Mouse (Mus musculus) ovary, postnatal 36 days (tissue): ENCODE measurements at regions not wholly inside any gene's neighbourhood (a gene's known extent, or its start where the extent isn't known, plus 50 kb on each side); places are given as distances from the start of the nearest gene placed in this dataset.

Experiments
- DNase-seq: peaks from one replicate; pipeline ENCODE4 v3.0.0; 2022; ENCODE audit warnings: low spot score, mixed read lengths

DNA sequence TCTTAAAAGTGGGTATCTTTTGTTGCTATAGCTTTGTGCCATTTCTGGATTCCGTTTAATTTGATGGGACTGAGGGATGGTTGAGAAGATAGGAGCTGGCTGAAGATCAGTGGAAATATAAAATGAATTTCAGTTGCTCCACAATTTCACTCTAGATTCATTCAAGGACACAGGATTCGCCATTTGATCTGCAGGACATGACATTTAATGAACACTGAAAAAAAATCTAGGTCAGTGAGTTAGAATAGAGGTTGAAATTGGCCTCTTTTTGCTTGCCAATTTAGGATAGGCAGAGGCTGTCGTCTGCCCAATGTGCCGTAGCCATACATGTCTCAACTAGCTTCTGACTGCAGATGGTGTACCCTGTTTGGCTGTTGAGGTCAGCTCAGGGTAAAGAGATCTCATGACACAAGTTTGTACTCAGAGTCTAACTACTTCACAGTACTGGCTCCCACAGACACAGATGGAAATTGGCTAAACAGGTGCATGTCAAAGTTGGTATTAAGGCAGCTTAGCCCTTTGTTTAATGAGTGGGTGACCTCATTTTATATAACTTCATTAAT is 449.5 kb upstream of the Tle4 start:
- DNase-seq: no peak

DNA sequence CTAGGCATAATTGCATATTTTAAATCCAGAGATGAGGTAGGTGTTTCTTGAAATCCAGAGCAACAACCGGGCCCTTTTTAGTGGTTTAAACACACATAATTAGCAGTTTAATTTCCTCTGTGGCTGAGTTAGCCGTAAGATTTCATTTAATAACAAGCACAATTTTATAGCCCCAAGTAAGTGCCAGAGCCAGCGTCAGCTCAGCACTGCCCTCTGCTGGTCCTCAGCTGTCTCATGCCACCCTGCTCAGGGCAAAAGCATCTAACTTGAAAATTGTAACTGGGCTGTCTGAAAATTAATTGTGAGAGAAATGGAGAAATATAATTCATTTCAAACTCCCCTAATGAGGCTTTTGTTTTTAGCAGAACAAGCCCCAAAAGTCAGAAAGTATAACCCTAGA is 437.7 kb upstream of the Tle4 start:
- DNase-seq: peak; percentile 59

DNA sequence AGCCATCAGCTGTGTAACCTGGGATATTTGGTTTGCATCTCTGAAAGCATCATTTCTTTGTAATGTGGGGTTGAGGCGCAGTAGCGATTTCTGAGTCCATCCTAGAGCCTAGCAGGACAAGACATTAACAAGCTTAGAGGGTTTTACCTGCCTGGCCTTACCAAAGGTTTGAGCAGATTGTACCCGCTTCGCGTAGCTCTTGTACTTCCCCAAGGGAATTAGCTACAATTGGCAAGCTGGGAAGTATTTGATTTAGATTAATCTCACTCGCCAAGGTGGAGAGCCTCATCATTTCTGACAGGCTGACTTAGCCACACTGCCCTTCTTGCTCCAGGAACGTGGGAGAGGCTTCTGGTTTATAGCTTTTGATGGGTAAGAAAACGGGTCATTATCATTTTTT is 436.1 kb upstream of the Tle4 start:
- no peak for DNase-seq

DNA sequence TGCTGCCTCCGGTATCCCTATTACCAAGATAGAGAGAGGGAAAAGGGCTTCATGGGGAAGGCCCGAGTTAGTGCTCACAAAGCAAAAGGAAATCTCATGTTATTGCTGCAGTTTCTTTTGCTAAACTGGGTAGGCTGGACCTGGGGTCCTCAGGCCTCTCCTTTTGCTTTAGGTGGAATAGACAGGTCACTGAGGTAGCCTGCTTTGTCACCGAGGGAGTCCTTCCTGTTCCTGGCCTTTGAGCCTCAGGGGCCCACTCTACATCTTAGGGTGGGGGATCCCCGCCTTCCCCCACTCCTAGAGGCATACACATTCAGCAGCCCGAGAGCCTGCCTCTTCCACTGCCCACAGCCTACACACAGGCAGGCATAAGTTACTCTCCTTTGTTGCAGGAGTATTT is 435.5 kb upstream of the Tle4 start:
- DNase-seq: no peak

DNA sequence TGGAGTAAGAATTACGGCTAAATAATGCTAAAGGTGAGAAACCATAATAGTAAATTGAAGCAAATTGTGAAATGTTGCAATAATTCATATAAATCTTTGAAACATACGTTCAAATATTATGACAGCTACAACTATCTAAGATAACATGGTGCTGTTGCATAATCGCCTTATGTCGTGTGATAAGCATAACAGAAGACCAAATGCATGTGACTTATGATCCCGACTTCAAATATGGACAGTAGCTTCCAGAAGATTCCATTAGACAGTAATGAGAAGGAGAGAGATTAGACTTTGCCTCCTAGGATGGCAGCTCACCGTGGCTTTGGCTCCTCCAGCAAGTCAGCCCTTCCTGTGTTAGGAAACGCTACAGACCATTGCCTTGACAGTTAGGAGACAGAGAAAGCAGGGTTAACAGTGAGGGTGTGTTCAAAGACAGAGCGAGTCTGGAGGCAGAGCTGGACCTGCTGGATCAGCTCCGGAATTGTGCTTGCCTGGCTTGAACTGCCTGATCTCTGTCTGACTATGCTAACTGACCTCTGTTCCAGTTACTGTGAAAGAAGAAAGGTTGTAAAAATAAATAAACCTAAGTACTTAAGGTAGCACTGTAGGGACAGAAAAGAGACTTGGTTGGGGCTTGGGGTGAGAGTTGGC is 434.6 kb upstream of the Tle4 start:
- DNase-seq: no peak

DNA sequence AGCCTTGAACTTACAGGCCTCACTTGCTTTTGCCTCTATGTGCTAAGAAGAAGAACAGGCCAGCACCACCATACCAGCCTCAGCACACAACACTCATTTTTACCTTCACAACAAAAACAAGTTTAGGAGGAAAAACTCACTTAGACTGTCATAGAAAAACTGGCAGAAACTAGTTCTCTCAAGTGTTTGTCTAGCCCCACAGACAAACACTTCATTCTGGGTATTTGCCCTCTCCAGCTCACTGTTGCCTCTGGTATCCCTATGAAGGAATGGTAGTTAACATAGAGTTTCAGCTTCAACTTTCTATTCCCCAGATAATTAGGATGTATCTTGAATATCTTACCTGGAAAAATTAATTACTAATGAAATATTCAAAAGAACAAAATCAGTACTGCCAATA is 433.6 kb upstream of the Tle4 start:
- no peak for DNase-seq

DNA sequence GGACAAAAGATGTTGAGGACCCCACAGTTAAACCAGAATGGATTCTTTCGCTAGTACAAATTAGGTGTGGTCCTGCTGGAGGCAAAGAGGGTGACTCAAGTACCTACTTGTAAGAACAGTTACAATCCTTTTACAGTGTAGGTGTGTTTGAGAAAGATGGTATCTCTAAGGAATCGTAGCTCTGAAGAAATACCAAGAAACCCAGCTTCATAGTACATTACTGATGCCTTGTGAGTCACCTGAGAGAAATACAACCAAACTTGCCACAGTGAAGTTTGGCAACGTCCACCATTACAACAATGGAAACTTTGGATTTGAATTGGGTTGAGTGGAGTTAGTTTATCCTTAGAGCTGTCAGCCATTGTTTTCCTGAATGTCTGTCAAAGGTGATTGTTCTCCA is 405.7 kb upstream of the Tle4 start:
- no peak for DNase-seq

DNA sequence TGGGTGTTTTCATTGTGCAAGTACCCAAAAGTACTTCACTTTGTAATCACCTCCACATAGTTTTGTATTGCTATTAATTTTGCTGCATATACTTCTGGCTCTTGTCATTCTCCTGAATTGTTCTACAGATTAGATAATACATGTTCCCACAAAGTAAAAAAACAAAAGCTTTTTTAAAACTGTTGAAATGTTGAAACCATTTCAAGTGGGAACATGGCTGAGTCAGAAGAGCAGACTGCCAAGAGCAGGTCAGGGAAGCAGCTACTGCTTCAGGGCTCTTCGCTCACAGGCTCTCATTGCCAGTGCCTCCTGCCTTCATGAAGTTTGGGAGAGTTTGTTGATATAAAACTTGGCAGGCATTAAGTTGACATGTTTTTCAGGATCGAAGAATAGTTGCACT is 395.5 kb upstream of the Tle4 start:
- DNase-seq: no peak

DNA sequence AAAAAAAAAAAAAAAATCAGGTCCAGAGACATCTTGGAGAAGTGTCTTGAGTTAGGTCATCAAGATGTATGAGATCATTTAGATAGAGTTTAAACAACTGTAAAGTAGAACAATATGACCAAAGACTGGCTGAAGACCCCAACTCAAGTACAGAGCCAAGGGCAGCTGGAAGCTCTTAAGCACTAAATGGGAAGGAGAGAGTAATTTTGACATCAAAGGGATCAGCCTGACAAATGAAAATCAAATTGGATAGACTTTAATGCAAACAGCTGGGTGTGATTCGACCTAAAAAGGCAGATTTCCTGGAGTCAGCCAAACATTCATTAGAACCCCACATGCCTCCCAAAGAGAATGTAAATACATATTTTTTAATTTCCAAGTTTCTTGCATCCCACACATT is 372.3 kb upstream of the Tle4 start:
- no peak for DNase-seq

DNA sequence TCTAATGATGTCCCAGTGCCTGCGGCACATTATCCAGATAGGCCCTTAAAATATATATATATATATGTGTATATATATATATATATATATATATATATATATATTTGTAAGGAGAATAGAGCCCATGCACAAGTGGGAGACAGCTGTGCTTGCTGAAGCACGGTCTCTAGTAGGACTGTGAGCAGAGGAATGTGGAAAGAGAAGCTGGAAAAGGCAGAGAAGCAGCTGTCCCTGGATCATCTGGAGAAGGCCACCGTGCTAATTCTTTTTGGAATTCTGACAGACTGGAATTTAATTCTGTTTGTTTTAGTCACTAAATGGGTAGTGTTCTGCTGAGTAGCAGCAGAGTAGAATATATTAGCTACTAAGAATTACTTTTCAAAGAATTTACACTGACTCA is 370.4 kb upstream of the Tle4 start:
- no peak for DNase-seq

DNA sequence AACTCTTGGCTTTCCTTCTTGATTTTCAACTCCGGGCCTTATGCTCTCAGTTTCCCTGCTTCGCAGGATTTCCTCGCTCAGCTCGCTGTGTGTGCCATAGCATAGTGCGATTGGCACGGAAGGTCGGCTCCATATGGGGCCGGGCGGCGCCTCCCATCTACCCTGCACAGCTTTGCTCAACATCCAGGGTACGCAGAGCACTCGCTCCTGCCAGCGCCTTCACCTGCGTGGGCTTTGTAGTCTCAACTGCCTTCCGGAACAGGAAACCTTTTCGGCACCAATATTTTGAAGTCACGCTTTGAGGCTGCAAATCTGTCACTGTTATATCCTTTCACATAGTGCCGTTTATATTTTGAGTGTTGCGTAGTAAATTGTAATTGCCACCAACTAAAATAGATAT is 359.9 kb upstream of the Tle4 start:
- DNase-seq: no peak

DNA sequence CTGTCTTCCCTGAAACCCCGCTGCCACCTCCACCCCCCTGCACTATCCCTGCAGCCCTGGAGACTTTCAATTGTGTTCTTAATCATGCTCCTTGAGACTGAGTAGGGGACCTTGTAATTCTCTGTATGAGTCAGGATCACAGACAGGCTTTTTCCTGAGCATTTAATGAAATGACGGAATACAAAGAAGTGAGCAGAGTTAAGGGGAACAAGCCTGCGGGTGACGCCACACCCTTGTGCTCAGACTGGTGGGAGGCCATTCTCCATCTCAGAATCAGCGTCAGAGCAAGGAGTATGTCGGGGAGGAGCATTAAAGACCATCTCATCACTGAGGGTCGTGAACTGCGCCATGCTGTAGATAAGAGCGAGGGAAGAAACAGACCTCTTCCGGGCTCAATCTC is 359.3 kb upstream of the Tle4 start:
- DNase-seq: no peak

DNA sequence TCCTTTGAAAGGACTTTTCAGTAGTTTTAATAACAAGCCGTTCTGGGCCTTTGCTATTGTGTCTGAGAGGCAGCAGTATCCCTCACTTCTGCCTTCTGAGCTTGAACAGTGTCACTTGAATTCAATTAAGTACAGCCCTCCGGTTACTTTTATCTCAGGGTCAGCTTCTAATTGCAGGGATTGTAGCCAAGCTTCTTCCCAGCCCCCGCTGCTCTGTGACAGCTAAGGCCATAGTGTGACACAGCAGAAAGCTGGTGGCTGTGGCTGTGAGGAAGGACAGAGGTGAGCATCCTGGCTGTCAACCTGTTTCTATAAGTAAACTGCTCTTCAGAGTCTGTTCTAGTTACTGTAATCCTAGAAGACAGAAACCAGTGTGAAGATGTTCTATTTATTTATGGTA is 358.5 kb upstream of the Tle4 start:
- no peak for DNase-seq

DNA sequence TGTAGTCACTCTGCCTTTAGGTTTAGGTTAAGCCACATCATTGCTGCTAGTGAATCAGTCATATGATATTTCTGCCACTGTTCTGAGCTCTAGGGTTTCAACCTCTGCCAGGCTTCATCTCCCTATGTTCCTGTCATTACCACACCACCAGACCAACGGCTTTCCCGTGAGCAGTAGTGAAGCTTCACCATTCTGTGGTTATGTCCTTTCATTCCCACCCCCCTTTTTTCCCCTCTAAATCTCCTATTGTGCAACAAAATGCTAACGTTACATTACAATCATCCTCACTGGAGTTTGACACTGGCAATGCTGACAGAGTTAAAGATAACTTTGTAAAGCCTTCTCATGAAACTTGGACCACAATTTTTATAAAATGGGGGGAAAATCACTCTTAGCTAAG is 358.1 kb upstream of the Tle4 start:
- DNase-seq: no peak

DNA sequence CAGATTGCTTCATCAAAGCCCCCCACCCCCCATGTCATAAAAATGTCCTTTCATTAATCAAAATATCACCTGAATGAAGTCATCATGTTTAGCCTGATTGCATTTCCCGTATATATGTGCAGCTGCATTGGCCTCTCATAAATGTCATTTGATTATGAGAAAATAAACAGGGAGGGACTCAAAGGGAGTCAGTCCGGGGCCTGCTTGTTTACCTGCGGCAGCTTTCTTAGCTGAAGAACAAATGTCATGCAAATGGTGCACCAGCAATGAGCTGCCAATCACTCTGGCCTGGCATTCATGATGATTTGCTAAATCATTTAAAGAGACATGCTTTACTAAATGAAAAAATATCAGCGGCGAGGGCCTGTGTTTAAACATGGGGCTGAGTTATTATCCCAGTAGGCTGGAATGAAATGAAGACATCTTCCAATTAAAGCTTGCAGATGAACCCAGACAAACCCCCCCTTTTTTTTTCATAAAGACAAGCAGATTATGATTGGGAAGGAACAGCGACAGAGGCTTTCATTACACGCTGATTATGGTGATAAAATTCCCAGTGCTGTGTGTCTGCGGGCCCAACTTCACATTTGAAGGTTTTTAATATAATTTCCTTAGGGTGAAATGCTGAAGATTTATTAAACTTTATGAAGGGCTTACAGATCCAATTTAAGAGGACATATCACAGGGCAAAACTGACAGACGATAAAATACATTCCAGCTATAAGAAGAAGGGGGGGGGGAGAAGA is 342.5 kb upstream of the Tle4 start:
- no peak for DNase-seq

DNA sequence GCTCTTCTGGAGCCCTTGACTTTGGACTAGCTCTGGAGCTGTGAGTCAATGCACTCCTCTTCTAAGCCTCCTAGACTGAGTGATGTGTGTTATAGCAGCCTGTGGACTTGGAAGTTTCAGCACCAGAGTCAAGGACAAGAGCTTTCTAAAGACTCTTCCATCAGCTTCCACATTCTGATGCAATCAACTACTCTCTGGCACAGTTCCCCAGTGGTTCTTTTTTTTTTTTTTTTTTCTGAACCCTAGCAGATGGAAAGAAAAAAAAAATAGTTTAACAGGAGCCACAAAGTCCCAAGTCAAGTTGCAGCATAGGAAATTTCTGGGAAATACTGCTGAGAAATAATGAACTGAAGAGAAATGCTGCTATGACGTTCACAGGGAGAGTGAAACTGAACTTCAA is 324.4 kb upstream of the Tle4 start:
- DNase-seq: no peak

DNA sequence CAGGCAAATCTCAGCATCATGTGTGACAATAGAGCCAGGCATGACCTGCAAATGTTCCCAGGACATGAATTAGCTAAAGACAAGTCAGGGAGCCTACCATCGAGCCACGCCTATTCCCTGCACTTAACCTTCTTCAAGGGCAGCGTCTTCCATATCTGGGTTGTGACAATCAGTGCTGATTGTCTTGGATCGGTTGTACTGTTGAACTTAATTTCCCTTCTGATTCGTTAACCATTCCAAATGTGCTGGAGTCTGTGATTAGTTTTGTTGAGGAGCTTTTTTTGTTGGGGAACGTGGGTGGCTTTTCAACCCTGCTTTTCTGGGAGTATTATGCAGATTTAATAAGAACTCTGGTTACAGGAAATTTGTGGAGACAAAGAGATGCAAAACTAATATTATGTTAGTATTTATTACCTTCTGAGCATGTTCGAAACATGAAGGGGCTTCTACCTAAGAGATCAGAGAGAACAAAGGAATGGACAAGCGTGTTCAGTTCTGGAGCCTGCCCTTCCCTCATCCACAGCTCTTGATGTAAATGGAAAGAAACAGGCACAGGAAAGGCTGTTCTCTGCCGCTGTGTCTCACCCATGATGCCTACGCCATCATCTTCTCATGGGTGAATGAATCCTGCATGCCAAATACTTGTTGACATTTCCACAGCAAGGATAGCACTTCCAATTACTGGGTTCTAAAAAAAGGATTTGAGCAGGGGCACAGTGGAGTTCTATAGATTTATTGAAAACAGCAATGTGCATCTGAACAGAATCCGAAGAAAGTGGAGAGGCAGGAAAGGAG is 313.4 kb upstream of the Tle4 start:
- no peak for DNase-seq

DNA sequence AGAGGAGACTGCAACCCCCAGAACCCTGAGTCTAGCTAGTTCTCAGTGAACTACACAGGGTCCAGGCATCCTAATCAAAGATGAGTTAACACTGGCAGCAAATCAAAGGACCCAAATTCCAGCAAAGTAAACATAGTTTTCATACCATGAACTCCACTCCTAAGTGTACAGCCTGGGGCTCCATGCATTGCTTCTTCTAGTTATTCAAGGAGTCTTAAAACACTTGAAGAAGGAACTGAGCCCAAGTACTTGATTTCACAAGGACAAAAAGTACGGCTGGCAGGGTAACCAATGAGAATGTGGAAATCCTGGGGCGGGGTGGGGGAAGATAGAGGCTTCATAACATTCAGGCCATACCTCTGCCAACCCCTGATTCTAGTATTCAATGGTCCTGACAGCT is 297.0 kb upstream of the Tle4 start:
- no peak for DNase-seq

DNA sequence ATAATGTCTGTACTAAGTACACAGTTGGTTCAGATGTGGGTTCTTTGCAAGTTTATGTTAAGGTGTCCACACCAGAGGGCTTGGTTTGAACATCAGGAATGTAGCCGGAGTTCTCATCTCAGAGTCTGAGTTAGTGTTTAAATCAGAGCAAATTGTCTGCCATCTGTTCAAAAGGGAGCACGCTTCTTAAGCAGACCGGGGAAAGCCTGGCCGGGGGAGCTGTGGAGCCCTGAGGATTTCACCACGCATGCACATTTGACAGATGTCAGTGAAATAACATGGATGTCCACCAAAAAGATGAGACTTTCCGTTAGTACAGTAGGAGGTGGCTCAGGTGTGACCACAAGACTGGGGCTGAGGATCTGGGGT is 294.5 kb upstream of the Tle4 start:
- DNase-seq: no peak

DNA sequence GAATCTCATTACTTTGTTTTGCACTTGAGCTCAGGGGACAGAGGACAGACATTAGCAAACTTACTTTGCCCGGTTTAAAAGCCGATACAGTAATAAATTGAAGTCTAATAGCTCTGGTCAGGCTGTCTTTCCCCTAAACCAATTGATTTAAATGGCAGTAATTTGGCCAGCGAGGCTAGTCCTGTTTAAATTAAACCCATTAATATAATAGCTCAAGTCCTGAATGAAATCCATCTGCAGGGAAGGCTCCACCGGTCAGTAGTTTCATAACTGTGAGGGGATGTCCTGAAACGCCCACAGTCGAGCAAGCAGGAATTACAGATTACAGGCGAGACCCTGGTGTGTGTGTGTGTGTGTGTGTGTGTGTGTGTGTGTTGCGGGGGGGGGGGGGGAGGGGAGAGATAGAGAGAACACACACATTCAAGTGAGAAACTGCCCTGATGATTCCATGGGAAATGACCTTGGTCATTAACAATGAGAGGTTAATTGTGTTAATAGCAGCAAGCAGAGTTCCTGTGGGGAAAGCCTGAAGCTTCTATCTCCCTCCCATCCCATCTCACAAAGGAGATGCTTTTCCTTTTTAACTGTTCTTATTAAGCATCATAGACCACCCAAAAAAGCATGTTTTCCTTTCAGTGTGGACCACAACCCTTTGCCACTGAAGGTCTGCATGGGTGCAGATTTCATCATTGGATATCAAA is 294.0 kb upstream of the Tle4 start:
- DNase-seq: no peak

DNA sequence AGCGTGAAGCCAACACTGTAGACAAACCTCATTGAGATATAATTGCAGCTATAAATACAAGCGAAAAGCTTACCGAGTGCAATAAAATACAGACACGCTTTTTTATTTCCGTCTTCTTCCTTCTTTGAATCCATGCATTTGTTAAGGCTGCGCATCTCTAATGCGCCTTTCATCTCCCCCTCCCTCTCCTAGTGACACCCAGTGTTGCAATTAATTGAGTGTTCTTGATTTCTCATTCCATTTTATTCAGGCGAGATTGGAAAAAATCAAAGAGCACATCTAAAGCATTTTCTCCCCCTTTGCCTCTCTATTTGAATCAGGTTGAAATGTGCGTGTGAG is 293.2 kb upstream of the Tle4 start:
- DNase-seq: no peak

DNA sequence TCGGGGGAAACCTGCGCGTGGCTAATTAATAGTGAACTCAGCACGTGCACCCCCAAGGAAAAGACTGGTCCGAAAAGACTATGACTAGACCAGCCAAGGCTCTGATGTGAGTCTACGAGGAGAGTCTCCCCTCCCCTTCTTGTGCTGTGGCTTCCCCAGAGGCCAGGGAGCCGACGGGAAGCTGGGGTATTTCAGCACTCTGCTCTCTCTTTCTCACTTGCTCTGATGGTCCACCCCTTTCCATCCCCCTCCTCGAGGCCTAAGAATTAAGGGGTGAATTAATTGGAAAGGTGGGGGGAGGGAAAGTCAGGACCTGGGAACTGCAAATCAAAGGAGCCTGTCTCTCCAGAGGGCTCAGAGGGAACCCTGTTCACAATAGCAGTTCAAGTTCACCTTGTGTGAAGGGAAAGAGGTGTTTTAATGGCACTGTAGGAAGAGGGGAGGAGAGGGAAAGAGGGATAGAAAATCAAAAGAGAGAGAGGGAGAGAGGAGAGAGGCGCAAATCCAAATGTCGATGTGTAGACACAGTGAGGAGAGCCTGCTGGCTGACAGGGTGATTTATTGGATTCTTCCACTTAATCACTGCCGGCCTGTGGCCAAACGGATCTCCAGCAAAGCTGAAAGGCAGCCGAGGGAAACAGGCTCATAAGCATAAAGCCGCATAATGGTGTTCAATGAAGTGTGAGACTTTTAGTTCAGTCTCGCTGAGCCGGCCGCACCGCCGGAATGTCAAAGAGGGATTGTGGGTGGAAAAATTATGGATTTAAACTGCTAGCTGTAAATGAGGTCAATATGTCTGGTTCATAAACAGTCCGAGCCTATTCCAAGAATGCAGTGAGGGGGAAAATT is 292.6 kb upstream of the Tle4 start:
- DNase-seq: peak; percentile 10
